Comparison of ENCODE assay signal across 11 mouse cellular contexts in the genomic region with DNA sequence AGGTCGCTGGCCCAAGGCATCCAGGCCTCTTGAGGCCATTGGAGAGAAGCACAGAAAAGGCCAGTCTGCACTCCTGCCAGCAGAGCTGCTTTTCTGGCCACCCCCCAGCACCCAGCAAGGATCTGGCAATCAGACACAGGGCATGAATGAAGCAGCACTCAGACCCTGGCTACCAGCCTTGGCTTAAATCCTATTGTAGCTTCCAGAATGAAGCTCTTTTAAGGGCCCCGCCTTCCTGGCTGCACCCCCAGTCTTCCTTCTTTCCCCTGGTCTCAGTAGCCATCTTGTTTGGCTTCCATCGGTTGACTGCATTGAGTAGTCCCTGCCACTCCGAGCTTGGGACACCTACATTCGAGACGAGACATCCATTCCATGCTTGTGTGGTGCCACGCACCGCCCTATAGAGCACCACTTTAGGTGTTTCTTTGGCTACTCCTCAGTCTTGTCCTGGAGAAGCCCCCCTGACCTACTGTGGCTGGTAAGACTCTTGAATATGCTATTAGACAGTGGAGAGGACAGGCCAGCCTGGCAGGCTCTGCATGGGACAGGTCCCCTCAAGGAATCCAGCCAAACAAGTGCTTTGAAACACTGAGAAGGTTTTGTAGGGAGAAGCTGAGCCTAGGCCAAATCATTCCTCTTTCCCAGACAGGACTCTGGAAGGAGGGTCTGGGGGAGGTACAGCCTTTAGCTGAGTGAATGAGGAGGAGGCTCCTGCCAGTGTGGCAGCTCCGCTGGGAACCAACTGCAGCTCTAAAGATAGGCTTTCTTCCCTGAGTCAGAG. TPM values are rescaled to one million over a fixed set of nuclear protein-coding genes. Genes with fewer than 3 reads are reported as not detected.
DNase-seq lines count a peak whose midpoint lies in the region; ATAC-seq and TF ChIP-seq lines count a peak whose summit lies in the region.
"Had no signal": no experiment of that assay in that cellular context is flagged by ENCODE, and none has a peak within 500 bp of the region (broad histone marks: within the 10 kb centered on the region; RNA-seq: fewer than 3 reads in every experiment).

No protein-coding gene starts in this region.

- no peaks in the 10 kb centered on the region for H3K27me3 ChIP-seq in kidney, postnatal 0 days (ENCODE audit: insufficient read depth, low read length)
- no peaks in the 10 kb centered on the region for H3K27me3 ChIP-seq in heart, embryonic 16.5 days (ENCODE audit: control insufficient read depth, insufficient read depth, low read length)

- WGBS in kidney, postnatal 0 days = 82% methylated on average over 9 of the region's 9 CpGs
- WGBS in heart, embryonic 16.5 days = 80% methylated on average over 9 of the region's 9 CpGs

- no peak overlapping the region for H3K9ac ChIP-seq in kidney, postnatal 0 days (ENCODE audit: low read depth, low read length)
- H3K9ac ChIP-seq in heart, embryonic 16.5 days (ENCODE audit: low read length) = no peak overlapping the region

- H3K36me3 ChIP-seq in kidney, postnatal 0 days (ENCODE audit: insufficient read depth, low read length) = no peaks in the 10 kb centered on the region; the same call in 1 of the 2 replicates
- no peaks in the 10 kb centered on the region; the same call in 1 of the 2 replicates for H3K36me3 ChIP-seq in heart, embryonic 16.5 days (ENCODE audit: control insufficient read depth, insufficient read depth)

- no peak for ATAC-seq in kidney, postnatal 0 days (replicated peaks; ENCODE audit: low FRiP score, low read depth)
- no peak for ATAC-seq in heart, embryonic 16.5 days (replicated peaks; ENCODE audit: extremely low read depth, insufficient read depth, low FRiP score)
- no peak for ATAC-seq in activated CD4-positive, CD25-positive, alpha-beta regulatory T cell, adult 4 months

- peak; percentile 31 for DNase-seq in kidney, postnatal 0 days (ENCODE audit: low spot score)
- DNase-seq in kidney, postnatal 4 days = no peak
- peak; percentile 98 for DNase-seq in cerebellum, adult 9-11 months
- DNase-seq in left cerebral cortex, postnatal 4 days = peak; percentile 97
- DNase-seq in T-cell, adult 2 months (ENCODE audit: low spot score) = no peak
- DNase-seq in urinary bladder, postnatal 25 days (ENCODE audit: low spot score) = no peak

- intact Hi-C loops in left cerebral cortex, postnatal 4 days (cut with DNase I) = no loop called here

- no peaks in the 10 kb centered on the region for H3K4me1 ChIP-seq in kidney, postnatal 0 days (replicated peaks; ENCODE audit: insufficient read depth, low read length)
- peaks cover 7% of the 10 kb centered on the region for H3K4me1 ChIP-seq in heart, embryonic 16.5 days (ENCODE audit: control insufficient read depth, insufficient read depth, low read length)

- no peak overlapping the region for H3K27ac ChIP-seq in kidney, postnatal 0 days
- peak overlapping the region; percentile 9; the same call in 1 of the 2 replicates for H3K27ac ChIP-seq in heart, embryonic 16.5 days (ENCODE audit: low read length)

- TF ChIP-seq CTCF in kidney, postnatal 0 days (IDR thresholded peaks at IDR 0.05; ENCODE audit: low read depth) = no peak

- H3K4me3 ChIP-seq in kidney, postnatal 0 days (replicated peaks; ENCODE audit: low read depth, low read length) = no peak overlapping the region
- H3K4me3 ChIP-seq in heart, embryonic 16.5 days (ENCODE audit: low read length) = no peak overlapping the region

- no peaks in the 10 kb centered on the region for H3K9me3 ChIP-seq in kidney, postnatal 0 days (replicated peaks; ENCODE audit: low read length)
- peaks cover 5% of the 10 kb centered on the region for H3K9me3 ChIP-seq in heart, embryonic 16.5 days (replicated peaks; ENCODE audit: control insufficient read depth, low read length)

- H3K4me2 ChIP-seq in kidney, postnatal 0 days (ENCODE audit: low read length) = no peak overlapping the region
- no peak overlapping the region for H3K4me2 ChIP-seq in heart, embryonic 16.5 days (ENCODE audit: low read depth, low read length)

RNA-seq across cellular contexts. Expression of gene 1700003F12Rik, which starts 3.1 kb away (rescaled TPM):
- polyA plus RNA-seq in kidney, postnatal 0 days (2015; fragmentation: Nextera tagmentation; extraction: Ambion mirVana) = 0.80 and 1.1 TPM in 2 replicates
- polyA plus RNA-seq in heart, embryonic 16.5 days (2015; fragmentation: Nextera tagmentation; extraction: Ambion mirVana) = 0.67 and 0.71 TPM in 2 replicates
- 1 to 10 TPM in 1 of 2 experiments, under 1 TPM in 1; 0.98 to 1.4 TPM for total RNA-seq in left cerebral cortex, postnatal 4 days (2021)
- polyA plus RNA-seq in activated CD4-positive, CD25-positive, alpha-beta regulatory T cell, adult 4 months (2017; shearing (Covaris generic)) = not detected

RNA-seq across cellular contexts. Expression of gene Actl10, which starts 7.8 kb away (rescaled TPM):
- 0.09 TPM in 1 of 2 replicates, not detected in the other for polyA plus RNA-seq in kidney, postnatal 0 days (2015; fragmentation: Nextera tagmentation; extraction: Ambion mirVana)
- polyA plus RNA-seq in heart, embryonic 16.5 days (2015; fragmentation: Nextera tagmentation; extraction: Ambion mirVana) = 0.16 and 0.19 TPM in 2 replicates
- total RNA-seq in left cerebral cortex, postnatal 4 days (2021) = under 1 TPM in 1 of 2 experiments, not detected in 1; 0.26 TPM
- polyA plus RNA-seq in activated CD4-positive, CD25-positive, alpha-beta regulatory T cell, adult 4 months (2017; shearing (Covaris generic)) = not detected
- total RNA-seq: left cerebral cortex, postnatal 25 days; neutrophil, adult 5-6 weeks had no signal
- polyA plus RNA-seq: embryonic facial prominence, embryonic 11.5 days had no signal

RNA-seq across cellular contexts. Expression of gene Necab3, which starts 14.9 kb away (rescaled TPM):
- polyA plus RNA-seq in kidney, postnatal 0 days (2015; fragmentation: Nextera tagmentation; extraction: Ambion mirVana) = 0.58 and 0.97 TPM in 2 replicates
- 1.7 and 2.8 TPM in 2 replicates for polyA plus RNA-seq in heart, embryonic 16.5 days (2015; fragmentation: Nextera tagmentation; extraction: Ambion mirVana)
- 10 to 100 TPM; 23.6 to 24.1 TPM for total RNA-seq in left cerebral cortex, postnatal 4 days (2021)
- 1 to 10 TPM in 1 of 2 experiments, under 1 TPM in 1; 0.27 to 1.4 TPM for polyA plus RNA-seq in activated CD4-positive, CD25-positive, alpha-beta regulatory T cell, adult 4 months (2017; shearing (Covaris generic))
- total RNA-seq: neutrophil, adult 5-6 weeks had no signal

RNA-seq across cellular contexts. Expression of gene E2f1, which starts 25.9 kb away (rescaled TPM):
- polyA plus RNA-seq in kidney, postnatal 0 days (2015; fragmentation: Nextera tagmentation; extraction: Ambion mirVana) = 9.5 and 9.6 TPM in 2 replicates
- 18.9 and 22.1 TPM in 2 replicates for polyA plus RNA-seq in heart, embryonic 16.5 days (2015; fragmentation: Nextera tagmentation; extraction: Ambion mirVana)
- 10 to 100 TPM; 10.8 to 11.9 TPM for total RNA-seq in left cerebral cortex, postnatal 4 days (2021)
- 1 to 10 TPM in 1 of 2 experiments, under 1 TPM in 1; 0.91 to 2.3 TPM for polyA plus RNA-seq in activated CD4-positive, CD25-positive, alpha-beta regulatory T cell, adult 4 months (2017; shearing (Covaris generic))

RNA-seq across cellular contexts. Expression of gene Pxmp4, which starts 59.8 kb away (rescaled TPM):
- polyA plus RNA-seq in kidney, postnatal 0 days (2015; fragmentation: Nextera tagmentation; extraction: Ambion mirVana) = 37.3 and 37.9 TPM in 2 replicates
- 28.2 and 29.5 TPM in 2 replicates for polyA plus RNA-seq in heart, embryonic 16.5 days (2015; fragmentation: Nextera tagmentation; extraction: Ambion mirVana)
- 10 to 100 TPM; 11.8 to 12.2 TPM for total RNA-seq in left cerebral cortex, postnatal 4 days (2021)
- polyA plus RNA-seq in activated CD4-positive, CD25-positive, alpha-beta regulatory T cell, adult 4 months (2017; shearing (Covaris generic)) = 10 to 100 TPM; 20.5 to 23.2 TPM

Comparison
In these comparisons a context has a peak if more than half of its experiments do, and no peak if none do; other contexts are left out.
1. DNase-seq: peak in kidney, postnatal 0 days (single experiment), cerebellum, adult 9-11 months (single experiment) and left cerebral cortex, postnatal 4 days (single experiment); none in kidney, postnatal 4 days (0 of 2), T-cell, adult 2 months (single experiment) and urinary bladder, postnatal 25 days (single experiment).